Mouse (Mus musculus): ENCODE results near the gene Olfr1392. TPM values are rescaled to one million over a fixed set of nuclear protein-coding genes. Genes with fewer than 3 reads are reported as not detected.
"Not testable (repeated sequence)": the region's sequence is repeated elsewhere in the genome, so short reads cannot be mapped to it uniquely, and the experiment has no call there.

Gene Olfr1392
- not detected in 2 replicates for polyA plus RNA-seq (2015; fragmentation: Nextera tagmentation; extraction: Ambion mirVana)

- H3K4me1 ChIP-seq (replicated peaks); H3K27ac ChIP-seq (replicated peaks); H3K36me3 ChIP-seq (replicated peaks); ATAC-seq (ENCODE audit: insufficient read depth); H3K27me3 ChIP-seq; H3K4me2 ChIP-seq; H3K9me3 ChIP-seq (replicated peaks); H3K9ac ChIP-seq; H3K4me3 ChIP-seq (replicated peaks): not testable (repeated sequence)
- WGBS (ENCODE audit: insufficient replicate concordance) = 38% methylated on average over 1 of the region's 1 CpGs
Measured at GRCm38 (mm10) chr11:49284982-49285381, at the start of gene Olfr1392. TSS of gene Olfr1392 (plus strand) at chr11:49285282.

DNA sequence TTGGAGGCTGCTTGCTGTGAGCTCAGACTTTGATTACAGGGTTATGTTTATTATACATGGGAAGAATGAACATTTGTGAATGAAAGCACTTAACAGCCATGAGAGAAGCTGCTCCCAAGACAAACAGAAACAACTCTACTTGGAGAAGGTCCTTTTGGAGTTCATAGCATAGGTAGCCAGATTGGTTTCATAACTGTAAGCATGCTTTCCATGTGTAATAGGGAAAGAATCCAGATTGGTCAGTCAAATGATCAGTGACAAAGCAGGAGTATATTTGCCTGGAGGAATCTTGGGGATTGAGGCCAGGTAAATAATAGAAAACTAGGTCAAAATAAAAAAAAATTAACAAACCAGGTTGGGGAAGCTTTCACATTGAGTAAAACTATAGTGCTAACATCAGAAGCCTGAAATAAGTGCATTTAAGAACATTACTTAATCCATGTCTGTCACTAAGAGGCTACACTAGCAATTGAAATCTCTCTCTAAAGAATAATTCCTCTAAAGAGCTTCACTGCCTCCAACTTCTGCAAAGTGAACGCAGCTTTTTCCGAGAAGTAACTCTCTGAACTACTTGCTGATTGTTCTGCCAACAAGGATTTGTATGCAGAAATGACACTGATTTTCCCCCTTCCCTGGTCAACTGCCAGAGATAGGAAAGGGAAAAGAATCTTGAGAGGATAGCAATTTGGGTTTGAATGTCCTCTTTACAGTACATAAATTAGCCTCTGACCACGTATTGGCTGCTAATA lies 49.4 kb upstream of the Olfr1392 start:
- WGBS (ENCODE audit: insufficient replicate concordance) = 51% methylated on average over 3 of the region's 3 CpGs
- ATAC-seq (ENCODE audit: insufficient read depth) = no peak

DNA sequence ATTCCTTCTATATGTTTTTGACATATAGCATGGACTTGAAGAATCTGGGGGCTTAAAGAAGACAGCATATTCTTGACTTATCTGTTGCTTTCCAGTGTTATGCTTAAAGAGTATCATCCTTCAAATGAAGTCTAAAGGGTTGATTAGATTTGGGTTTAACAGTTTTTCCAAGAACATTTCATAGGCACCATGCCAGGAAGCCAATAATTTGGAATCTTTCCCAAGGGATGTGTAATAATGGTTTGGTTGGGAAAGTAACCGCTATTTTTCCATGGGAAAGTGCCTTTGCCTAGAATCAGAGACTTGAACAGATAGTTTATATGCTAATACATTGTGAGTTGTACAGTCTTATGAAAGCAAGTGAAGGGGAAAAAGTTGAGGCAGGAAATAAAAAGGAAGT lies 48.2 kb upstream of the Olfr1392 start:
- 70% methylated on average over 1 of the region's 1 CpGs for WGBS (ENCODE audit: insufficient replicate concordance)
- no peak for ATAC-seq (ENCODE audit: insufficient read depth)

More for the DNA sequence above, 49.4 kb upstream of the Olfr1392 start:
- Histone ChIP-seq H3K9ac (no peak overlapping the region), H3K4me1 (replicated peaks) (peaks cover 4% of the 10 kb centered on the region; the same call in 1 of the 2 replicates), H3K36me3 (replicated peaks) (no peaks in the 10 kb centered on the region), H3K27ac (replicated peaks) (no peak overlapping the region), H3K4me3 (replicated peaks) (no peak overlapping the region), H3K4me2 (no peak overlapping the region), H3K27me3 (no peaks in the 10 kb centered on the region), H3K9me3 (replicated peaks) (no peaks in the 10 kb centered on the region)

GRCm38 (mm10) chr11:49237532-49237931 lies 47.5 kb upstream of the Olfr1392 start:
- Histone ChIP-seq H3K27me3 (no peaks in the 10 kb centered on the region), H3K4me1 (replicated peaks) (peaks cover 11% of the 10 kb centered on the region), H3K27ac (replicated peaks) (peak overlapping the region; percentile 29; the same call in 1 of the 2 replicates), H3K9ac (no peak overlapping the region), H3K4me2 (no peak overlapping the region), H3K36me3 (replicated peaks) (no peaks in the 10 kb centered on the region), H3K9me3 (replicated peaks) (no peaks in the 10 kb centered on the region), H3K4me3 (replicated peaks) (no peak overlapping the region)
- no peak for ATAC-seq (ENCODE audit: insufficient read depth)
- 25% methylated on average over 2 of the region's 2 CpGs for WGBS (ENCODE audit: insufficient replicate concordance)

More for the DNA sequence above, 48.2 kb upstream of the Olfr1392 start:
- Histone ChIP-seq H3K9ac (no peak overlapping the region), H3K4me3 (replicated peaks) (no peak overlapping the region), H3K27ac (replicated peaks) (no peak overlapping the region), H3K36me3 (replicated peaks) (no peaks in the 10 kb centered on the region), H3K4me2 (no peak overlapping the region), H3K9me3 (replicated peaks) (no peaks in the 10 kb centered on the region), H3K27me3 (no peaks in the 10 kb centered on the region), H3K4me1 (replicated peaks) (peaks cover 8% of the 10 kb centered on the region)

- Histone ChIP-seq H3K4me3 (replicated peaks) (no peak overlapping the region), H3K9me3 (replicated peaks) (no peaks in the 10 kb centered on the region), H3K27me3 (no peaks in the 10 kb centered on the region), H3K27ac (replicated peaks) (no peak overlapping the region), H3K36me3 (replicated peaks) (no peaks in the 10 kb centered on the region), H3K4me1 (replicated peaks) (peaks cover 31% of the 10 kb centered on the region), H3K9ac (no peak overlapping the region), H3K4me2 (no peak overlapping the region)
- no peak for ATAC-seq (ENCODE audit: insufficient read depth)
- 33% methylated on average over 1 of the region's 1 CpGs for WGBS (ENCODE audit: insufficient replicate concordance)
Measured at GRCm38 (mm10) chr11:49240310-49240709, 44.8 kb upstream of the Olfr1392 start.

DNA sequence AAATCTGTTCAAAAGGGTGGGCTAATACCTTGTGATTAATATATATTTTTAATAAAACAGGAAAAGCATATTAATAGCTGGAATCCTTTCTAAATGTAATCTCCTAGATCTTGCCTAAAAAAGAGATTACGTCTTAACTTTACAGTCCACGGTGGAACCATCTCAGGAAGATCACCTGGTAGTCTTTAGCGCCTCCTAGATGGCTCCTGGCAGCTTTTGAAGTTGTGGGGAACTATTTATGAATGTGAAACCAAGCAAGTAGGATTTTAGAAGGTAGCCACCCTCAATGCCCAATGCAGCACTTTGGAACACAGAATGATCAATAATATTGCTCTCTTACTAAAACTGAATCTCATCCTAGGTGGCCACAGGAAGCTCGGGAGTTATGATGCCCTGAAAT lies 44.2 kb upstream of the Olfr1392 start:
- H3K4me1 ChIP-seq (replicated peaks) = peaks cover 36% of the 10 kb centered on the region
- H3K36me3 ChIP-seq (replicated peaks) = no peaks in the 10 kb centered on the region
- H3K9ac ChIP-seq = no peak overlapping the region
- H3K9me3 ChIP-seq (replicated peaks) = no peaks in the 10 kb centered on the region
- no peak for ATAC-seq (ENCODE audit: insufficient read depth)
- H3K4me3 ChIP-seq (replicated peaks) = no peak overlapping the region
- no peak overlapping the region for H3K4me2 ChIP-seq
- WGBS (ENCODE audit: insufficient replicate concordance) = 51% methylated on average over 4 of the region's 4 CpGs
- peak overlapping the region; percentile 38 for H3K27ac ChIP-seq (replicated peaks)
- no peaks in the 10 kb centered on the region for H3K27me3 ChIP-seq

DNA sequence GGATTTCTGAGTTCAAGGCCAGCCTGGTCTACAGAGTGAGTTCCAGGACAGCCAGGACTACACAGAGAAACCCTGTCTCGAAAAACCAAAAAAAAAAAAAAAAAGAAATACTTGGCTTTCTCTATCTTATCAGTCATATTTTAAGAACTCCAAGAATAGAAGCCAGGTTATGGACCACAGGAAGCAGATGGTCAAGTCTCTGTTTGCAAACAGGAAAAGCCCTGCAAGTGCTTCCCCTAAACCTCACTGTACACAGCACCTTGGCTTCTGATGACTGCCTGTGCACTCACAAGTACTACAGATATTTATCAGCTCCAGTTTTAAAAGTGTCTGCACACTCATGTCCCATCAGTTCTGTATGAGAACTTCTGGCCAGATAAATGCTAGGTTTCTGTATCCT lies 43.6 kb upstream of the Olfr1392 start:
- H3K4me1 ChIP-seq (replicated peaks) = peaks cover 42% of the 10 kb centered on the region
- H3K27me3 ChIP-seq = no peaks in the 10 kb centered on the region
- no peak overlapping the region for H3K9ac ChIP-seq
- H3K27ac ChIP-seq (replicated peaks) = no peak overlapping the region
- no peak for ATAC-seq (ENCODE audit: insufficient read depth)
- no peaks in the 10 kb centered on the region for H3K9me3 ChIP-seq (replicated peaks)
- H3K36me3 ChIP-seq (replicated peaks) = no peaks in the 10 kb centered on the region
- H3K4me3 ChIP-seq (replicated peaks) = no peak overlapping the region
- H3K4me2 ChIP-seq = no peak overlapping the region
- 9% methylated on average over 1 of the region's 1 CpGs for WGBS (ENCODE audit: insufficient replicate concordance)

DNA sequence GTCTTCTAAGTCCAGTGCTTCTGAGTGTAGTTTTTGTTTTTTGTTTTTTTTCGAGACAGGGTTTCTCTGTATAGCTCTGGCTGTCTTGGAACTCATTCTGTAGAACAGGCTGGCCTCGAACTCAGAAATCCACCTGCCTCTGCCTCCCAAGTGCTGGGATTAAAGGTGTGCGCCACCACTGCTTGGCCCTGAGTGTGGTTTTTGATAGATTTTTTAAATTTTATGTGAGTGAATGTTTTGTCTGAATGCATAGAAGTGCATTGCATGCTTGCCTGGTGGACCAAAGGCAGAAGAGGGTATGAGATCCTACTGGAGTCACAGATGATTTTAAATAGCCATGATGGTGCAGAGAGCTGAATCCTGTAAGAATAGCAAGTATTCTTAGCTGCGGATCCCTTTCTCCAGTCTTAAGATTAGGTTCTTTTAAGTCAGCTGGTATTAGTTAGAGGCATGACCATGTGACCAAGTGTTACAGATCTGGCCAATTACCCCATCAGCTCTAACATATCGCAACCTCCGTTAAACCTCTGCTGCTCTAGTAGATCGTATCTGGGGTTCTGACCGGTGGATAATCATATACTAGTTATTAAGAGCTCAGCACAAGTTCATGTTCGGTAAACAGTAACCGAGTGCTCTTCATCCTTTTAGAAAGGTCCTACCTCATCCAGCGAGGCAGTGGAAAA lies 42.0 kb upstream of the Olfr1392 start:
- Histone ChIP-seq H3K27ac (replicated peaks) (peak overlapping the region; percentile 94), H3K4me3 (replicated peaks) (peak overlapping the region; percentile 68), H3K4me2 (peak overlapping the region; percentile 86), H3K4me1 (replicated peaks) (peaks cover 58% of the 10 kb centered on the region), H3K36me3 (replicated peaks) (no peaks in the 10 kb centered on the region), H3K9me3 (replicated peaks) (no peaks in the 10 kb centered on the region), H3K9ac (peak overlapping the region; percentile 60), H3K27me3 (no peaks in the 10 kb centered on the region)
- ATAC-seq (ENCODE audit: insufficient read depth) = no peak
- WGBS (ENCODE audit: insufficient replicate concordance) = 21% methylated on average over 11 of the region's 11 CpGs

- Histone ChIP-seq H3K4me1 (replicated peaks) (peaks cover 67% of the 10 kb centered on the region), H3K4me2 (peak within 1 kb of the TSS; percentile 86), H3K27me3 (no peaks in the 10 kb centered on the region), H3K4me3 (replicated peaks) (peak within 1 kb of the TSS; percentile 68), H3K9ac (peak within 1 kb of the TSS; percentile 60), H3K9me3 (replicated peaks) (no peaks in the 10 kb centered on the region), H3K36me3 (replicated peaks) (no peaks in the 10 kb centered on the region), H3K27ac (replicated peaks) (peak within 1 kb of the TSS; percentile 94)
- under 1% methylated on average over 57 of the region's 60 CpGs for WGBS (ENCODE audit: insufficient replicate concordance)
- ATAC-seq (ENCODE audit: insufficient read depth) = peak; percentile 89
Measured at GRCm38 (mm10) chr11:49243727-49244594, 41.1 kb upstream of the Olfr1392 start, which contains the start of gene Mgat1. TSS of gene Mgat1 (plus strand) at chr11:49244191.

- peak overlapping the region; percentile 86 for H3K4me2 ChIP-seq
- H3K9ac ChIP-seq = peak overlapping the region; percentile 60
- no peak for ATAC-seq (ENCODE audit: insufficient read depth)
- H3K36me3 ChIP-seq (replicated peaks) = no peaks in the 10 kb centered on the region
- H3K4me1 ChIP-seq (replicated peaks) = peaks cover 73% of the 10 kb centered on the region
- H3K27me3 ChIP-seq = no peaks in the 10 kb centered on the region
- peak overlapping the region; percentile 94 for H3K27ac ChIP-seq (replicated peaks)
- peak overlapping the region; percentile 68 for H3K4me3 ChIP-seq (replicated peaks)
- WGBS (ENCODE audit: insufficient replicate concordance) = 3% methylated on average over 4 of the region's 4 CpGs
- H3K9me3 ChIP-seq (replicated peaks) = no peaks in the 10 kb centered on the region
Measured at GRCm38 (mm10) chr11:49244595-49244930, 40.5 kb upstream of the Olfr1392 start.

- no peaks in the 10 kb centered on the region for H3K9me3 ChIP-seq (replicated peaks)
- H3K4me3 ChIP-seq (replicated peaks) = peak overlapping the region; percentile 68
- peak overlapping the region; percentile 26; the same call in 1 of the 2 replicates for H3K9ac ChIP-seq
- no peaks in the 10 kb centered on the region for H3K36me3 ChIP-seq (replicated peaks)
- H3K4me1 ChIP-seq (replicated peaks) = peaks cover 76% of the 10 kb centered on the region
- H3K27ac ChIP-seq (replicated peaks) = peak overlapping the region; percentile 94
- ATAC-seq (ENCODE audit: insufficient read depth) = no peak
- peak overlapping the region; percentile 86 for H3K4me2 ChIP-seq
- WGBS (ENCODE audit: insufficient replicate concordance) = 13% methylated on average over 7 of the region's 7 CpGs
- no peaks in the 10 kb centered on the region for H3K27me3 ChIP-seq
Measured at GRCm38 (mm10) chr11:49245176-49245575, 39.9 kb upstream of the Olfr1392 start.

Data from liver, embryonic 15.5 days (tissue).